Mouse (Mus musculus): ENCODE measurements at regions not wholly inside any gene's neighbourhood (a gene's known extent, or its start where the extent isn't known, plus 50 kb on each side); places are given as distances from the start of the nearest gene placed in this dataset.

DNA sequence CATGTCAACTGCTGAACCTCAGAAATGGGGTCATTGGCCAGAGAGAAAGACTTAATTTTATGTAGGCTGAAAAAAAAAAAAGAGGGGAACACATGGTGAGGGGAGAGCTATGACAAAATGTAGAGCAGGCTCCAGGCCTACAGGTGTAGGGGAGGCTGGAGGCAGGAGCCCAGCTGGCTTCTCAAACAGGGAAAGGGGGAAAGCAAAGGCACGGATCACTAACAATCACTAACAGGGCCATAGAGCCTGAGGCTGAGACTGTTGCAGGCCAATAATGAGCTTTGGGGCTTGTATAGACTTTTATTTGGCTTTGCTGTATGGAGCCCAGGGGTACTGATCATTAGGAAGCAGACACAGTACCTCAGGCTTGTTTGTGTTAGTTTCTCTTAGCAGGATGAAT lies 777.9 kb downstream of the Epha4 start:
- ATAC-seq (replicated peaks; ENCODE audit: insufficient number of reproducible peaks, insufficient read depth, low FRiP score, low read depth): no peak

GRCm38 (mm10) chr1:76737663-76738062 lies 777.2 kb downstream of the Epha4 start:
- no peaks in the 10 kb centered on the region for H3K36me3 ChIP-seq
- H3K9ac ChIP-seq: no peak overlapping the region
- no peaks in the 10 kb centered on the region for H3K4me1 ChIP-seq (replicated peaks)
- 87% methylated on average over 2 of the region's 2 CpGs for WGBS
- H3K4me2 ChIP-seq: no peak overlapping the region
- no peaks in the 10 kb centered on the region for H3K9me3 ChIP-seq (replicated peaks)
- H3K4me3 ChIP-seq: no peak overlapping the region
- H3K27me3 ChIP-seq: no peaks in the 10 kb centered on the region
- no peak for ATAC-seq (replicated peaks; ENCODE audit: insufficient number of reproducible peaks, insufficient read depth, low FRiP score, low read depth)
- no peak overlapping the region for H3K27ac ChIP-seq

More for the DNA sequence above, 777.9 kb downstream of the Epha4 start:
- Histone ChIP-seq H3K4me1 (replicated peaks) (no peaks in the 10 kb centered on the region), H3K9me3 (replicated peaks) (no peaks in the 10 kb centered on the region), H3K36me3 (no peaks in the 10 kb centered on the region), H3K4me3 (no peak overlapping the region), H3K4me2 (no peak overlapping the region), H3K9ac (no peak overlapping the region), H3K27ac (no peak overlapping the region), H3K27me3 (no peaks in the 10 kb centered on the region)
- 70% methylated on average over 1 of the region's 1 CpGs for WGBS

- Histone ChIP-seq H3K9ac (no peak overlapping the region), H3K36me3 (no peaks in the 10 kb centered on the region), H3K4me1 (replicated peaks) (no peaks in the 10 kb centered on the region), H3K27me3 (no peaks in the 10 kb centered on the region), H3K9me3 (replicated peaks) (no peaks in the 10 kb centered on the region), H3K27ac (no peak overlapping the region), H3K4me3 (no peak overlapping the region), H3K4me2 (no peak overlapping the region)
- ATAC-seq (replicated peaks; ENCODE audit: insufficient number of reproducible peaks, insufficient read depth, low FRiP score, low read depth): no peak
- WGBS: 74% methylated on average over 2 of the region's 2 CpGs
These were observed 742.2 kb downstream of the Epha4 start for GRCm38 (mm10) chr1:76772694-76773093.

DNA sequence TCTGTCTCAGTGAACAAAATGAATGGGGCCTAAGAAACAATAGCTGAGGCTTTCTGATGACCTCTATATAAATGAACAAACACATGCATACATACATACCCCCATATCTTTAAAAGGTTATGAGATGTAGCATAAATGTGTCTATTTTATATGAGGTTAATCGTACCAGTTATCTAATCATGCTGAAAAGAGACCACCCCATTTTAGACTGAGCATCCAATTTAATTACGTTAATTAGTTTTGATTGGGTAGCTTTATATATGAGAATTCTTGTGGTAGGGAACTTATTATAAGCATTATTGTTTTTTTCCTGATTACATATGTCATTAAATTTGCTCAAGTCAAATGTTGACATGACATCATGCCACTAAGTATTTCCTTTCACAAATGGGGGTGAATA lies 728.0 kb downstream of the Epha4 start:
- WGBS: 89% methylated on average over 2 of the region's 2 CpGs
- Histone ChIP-seq H3K4me3 (no peak overlapping the region), H3K4me2 (no peak overlapping the region), H3K36me3 (no peaks in the 10 kb centered on the region), H3K4me1 (replicated peaks) (no peaks in the 10 kb centered on the region), H3K27ac (no peak overlapping the region), H3K27me3 (no peaks in the 10 kb centered on the region), H3K9ac (no peak overlapping the region), H3K9me3 (replicated peaks) (no peaks in the 10 kb centered on the region)
- no peak for ATAC-seq (replicated peaks; ENCODE audit: insufficient number of reproducible peaks, insufficient read depth, low FRiP score, low read depth)

DNA sequence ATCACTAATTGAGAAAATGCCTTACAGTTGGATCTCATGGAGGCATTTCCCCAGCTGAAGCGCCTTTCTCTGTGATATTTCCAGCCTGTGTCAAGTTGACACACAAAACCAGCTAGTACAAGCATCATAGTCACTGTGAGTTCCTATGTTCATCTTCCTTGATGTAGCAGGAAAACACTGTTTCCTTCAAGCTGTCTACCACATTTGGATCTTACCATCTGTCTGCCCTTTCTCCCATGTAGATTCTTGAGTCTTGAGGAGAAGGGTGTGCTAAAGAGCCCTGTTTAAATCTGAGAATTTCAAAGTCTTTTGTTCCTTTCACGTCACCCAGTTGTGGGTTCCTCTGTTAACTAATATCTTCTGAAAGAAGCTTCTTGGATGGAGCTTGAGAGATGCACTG lies 721.5 kb downstream of the Epha4 start:
- Histone ChIP-seq H3K27ac (no peak overlapping the region), H3K36me3 (no peaks in the 10 kb centered on the region), H3K9me3 (replicated peaks) (no peaks in the 10 kb centered on the region), H3K4me1 (replicated peaks) (no peaks in the 10 kb centered on the region), H3K9ac (no peak overlapping the region), H3K4me3 (no peak overlapping the region), H3K4me2 (no peak overlapping the region), H3K27me3 (no peaks in the 10 kb centered on the region)
- ATAC-seq (replicated peaks; ENCODE audit: insufficient number of reproducible peaks, insufficient read depth, low FRiP score, low read depth): no peak
- WGBS: 86% methylated on average over 2 of the region's 2 CpGs

DNA sequence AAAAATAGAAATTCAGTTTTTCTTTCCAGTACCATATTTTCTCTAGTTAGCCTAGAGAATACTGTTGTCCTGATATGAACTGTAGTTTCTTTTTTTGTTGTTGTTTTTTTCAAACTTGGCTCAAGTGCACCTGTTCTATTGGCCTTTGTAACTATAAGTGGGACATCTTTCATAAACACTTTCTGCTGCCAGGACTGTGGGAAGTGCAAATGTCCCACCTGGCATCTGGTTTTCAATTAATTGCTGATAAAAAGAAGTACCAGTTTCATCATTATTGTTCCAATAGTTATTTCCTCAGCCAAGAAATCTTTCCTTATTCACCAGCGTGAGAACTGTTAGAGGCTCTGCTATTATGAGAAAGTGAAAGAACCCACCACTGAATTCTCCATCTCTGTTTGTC lies 695.0 kb downstream of the Epha4 start:
- H3K36me3 ChIP-seq: no peaks in the 10 kb centered on the region
- H3K4me1 ChIP-seq (replicated peaks): no peaks in the 10 kb centered on the region
- WGBS: 78% methylated on average over 1 of the region's 1 CpGs
- H3K9me3 ChIP-seq (replicated peaks): no peaks in the 10 kb centered on the region
- no peak overlapping the region for H3K4me3 ChIP-seq
- H3K4me2 ChIP-seq: no peak overlapping the region
- no peaks in the 10 kb centered on the region for H3K27me3 ChIP-seq
- no peak for ATAC-seq (replicated peaks; ENCODE audit: insufficient number of reproducible peaks, insufficient read depth, low FRiP score, low read depth)
- H3K9ac ChIP-seq: no peak overlapping the region
- H3K27ac ChIP-seq: no peak overlapping the region

DNA sequence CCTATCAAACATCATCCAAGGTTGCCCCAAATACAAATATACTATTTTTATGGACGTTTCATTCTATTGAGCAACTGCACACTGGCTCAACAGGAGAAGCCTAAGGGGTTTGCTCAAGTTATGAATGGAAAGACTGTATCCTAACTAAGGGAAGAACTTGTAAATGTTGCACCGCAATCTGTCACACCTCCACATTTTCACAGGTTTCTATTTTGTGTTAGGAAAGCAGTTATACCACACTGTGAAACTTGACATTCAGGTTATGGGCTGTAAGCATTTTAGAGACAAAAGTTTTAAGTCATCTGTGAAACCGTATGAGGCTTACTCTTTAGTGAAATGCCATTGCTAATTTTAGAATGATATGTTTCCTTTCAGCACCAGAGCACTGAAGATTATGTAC lies 693.3 kb downstream of the Epha4 start:
- Histone ChIP-seq H3K36me3 (no peaks in the 10 kb centered on the region), H3K27me3 (no peaks in the 10 kb centered on the region), H3K4me1 (replicated peaks) (no peaks in the 10 kb centered on the region), H3K9me3 (replicated peaks) (no peaks in the 10 kb centered on the region), H3K4me2 (no peak overlapping the region), H3K4me3 (no peak overlapping the region), H3K9ac (no peak overlapping the region), H3K27ac (no peak overlapping the region)
- ATAC-seq (replicated peaks; ENCODE audit: insufficient number of reproducible peaks, insufficient read depth, low FRiP score, low read depth): no peak
- 56% methylated on average over 3 of the region's 3 CpGs for WGBS

DNA sequence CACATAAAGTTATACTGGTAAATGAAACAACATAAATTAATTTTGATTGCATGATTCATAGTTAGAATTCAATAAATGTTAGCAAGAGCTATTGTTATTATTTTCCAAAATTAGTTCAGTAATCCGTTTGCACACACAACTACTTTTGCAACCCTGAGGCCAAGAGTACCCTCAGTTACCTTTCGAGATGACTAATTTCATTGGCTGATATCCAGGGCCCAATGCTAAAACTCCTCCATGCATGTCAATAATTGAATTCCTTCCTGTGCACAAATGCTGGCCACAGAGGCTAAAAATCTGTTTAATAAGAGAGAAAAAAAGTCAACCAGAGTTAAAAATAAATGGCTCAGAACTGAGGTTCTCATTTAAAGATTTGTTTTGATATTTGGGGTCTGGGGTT lies 685.2 kb downstream of the Epha4 start:
- 64% methylated on average over 2 of the region's 2 CpGs for WGBS

DNA sequence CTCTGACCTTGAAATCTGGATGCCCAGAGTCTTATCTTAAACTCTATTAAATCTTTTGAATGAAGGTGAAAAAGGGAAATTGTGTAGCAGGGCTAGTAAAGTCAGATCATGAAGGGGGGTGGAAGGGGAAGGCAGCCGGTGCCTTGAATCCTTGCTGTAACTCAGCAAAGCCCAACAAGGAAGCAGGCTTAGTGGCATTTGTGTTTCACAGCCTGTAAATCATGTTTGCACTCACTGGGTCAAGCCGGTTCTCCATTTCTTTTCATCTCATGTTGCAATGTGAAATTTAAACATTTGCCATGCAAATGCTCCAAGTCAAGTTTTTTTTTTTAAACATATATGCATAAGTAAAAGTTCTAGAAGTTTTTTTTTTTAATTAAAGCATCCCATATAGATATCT lies 682.6 kb downstream of the Epha4 start:
- Histone ChIP-seq H3K27ac (no peak overlapping the region), H3K4me2 (no peak overlapping the region), H3K4me1 (replicated peaks) (no peaks in the 10 kb centered on the region), H3K4me3 (no peak overlapping the region), H3K27me3 (no peaks in the 10 kb centered on the region), H3K36me3 (no peaks in the 10 kb centered on the region), H3K9me3 (replicated peaks) (no peaks in the 10 kb centered on the region), H3K9ac (no peak overlapping the region)
- whole genome bisulfite sequencing: 54% methylated on average over 2 of the region's 2 CpGs
- no peak for ATAC-seq (replicated peaks; ENCODE audit: insufficient number of reproducible peaks, insufficient read depth, low FRiP score, low read depth)

More for the DNA sequence above, 685.2 kb downstream of the Epha4 start:
- Histone ChIP-seq H3K9me3 (replicated peaks) (no peaks in the 10 kb centered on the region), H3K9ac (no peak overlapping the region), H3K4me2 (no peak overlapping the region), H3K36me3 (no peaks in the 10 kb centered on the region), H3K4me1 (replicated peaks) (no peaks in the 10 kb centered on the region), H3K27me3 (no peaks in the 10 kb centered on the region), H3K27ac (no peak overlapping the region), H3K4me3 (no peak overlapping the region)
- ATAC-seq (replicated peaks; ENCODE audit: insufficient number of reproducible peaks, insufficient read depth, low FRiP score, low read depth): no peak

GRCm38 (mm10) chr1:76835028-76835683 lies 679.7 kb downstream of the Epha4 start:
- Histone ChIP-seq H3K9ac (no peak overlapping the region), H3K4me2 (no peak overlapping the region), H3K27me3 (no peaks in the 10 kb centered on the region), H3K9me3 (replicated peaks) (no peaks in the 10 kb centered on the region), H3K27ac (no peak overlapping the region), H3K36me3 (no peaks in the 10 kb centered on the region), H3K4me3 (no peak overlapping the region), H3K4me1 (replicated peaks) (no peaks in the 10 kb centered on the region)
- 64% methylated on average over 6 of the region's 6 CpGs for WGBS
- ATAC-seq (replicated peaks; ENCODE audit: insufficient number of reproducible peaks, insufficient read depth, low FRiP score, low read depth): no peak

DNA sequence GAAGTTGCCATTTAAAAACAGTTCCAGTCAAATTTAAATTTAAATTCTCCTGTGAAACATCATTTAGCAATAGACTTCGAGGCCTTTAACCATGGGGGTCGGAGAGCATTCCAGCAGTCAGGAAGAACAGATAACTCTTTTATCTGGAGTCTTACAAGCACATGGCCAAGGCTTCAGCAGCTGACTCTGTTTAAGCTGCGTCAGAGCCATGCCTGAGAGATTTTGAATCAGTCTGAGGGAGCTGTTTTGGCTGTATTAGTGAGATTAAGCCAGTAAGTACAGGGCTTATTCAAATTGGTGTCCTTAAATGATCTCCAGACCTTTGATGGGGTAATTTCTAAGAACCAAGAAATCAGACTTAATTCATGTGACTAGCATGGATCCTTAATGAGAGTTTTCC lies 665.5 kb downstream of the Epha4 start:
- H3K27me3 ChIP-seq: no peaks in the 10 kb centered on the region
- no peak for ATAC-seq (replicated peaks; ENCODE audit: insufficient number of reproducible peaks, insufficient read depth, low FRiP score, low read depth)
- H3K27ac ChIP-seq: no peak overlapping the region
- WGBS: 22% methylated on average over 3 of the region's 3 CpGs
- no peak overlapping the region for H3K9ac ChIP-seq
- no peaks in the 10 kb centered on the region for H3K36me3 ChIP-seq
- H3K9me3 ChIP-seq (replicated peaks): no peaks in the 10 kb centered on the region
- H3K4me1 ChIP-seq (replicated peaks): no peaks in the 10 kb centered on the region
- no peak overlapping the region for H3K4me2 ChIP-seq
- H3K4me3 ChIP-seq: no peak overlapping the region

DNA sequence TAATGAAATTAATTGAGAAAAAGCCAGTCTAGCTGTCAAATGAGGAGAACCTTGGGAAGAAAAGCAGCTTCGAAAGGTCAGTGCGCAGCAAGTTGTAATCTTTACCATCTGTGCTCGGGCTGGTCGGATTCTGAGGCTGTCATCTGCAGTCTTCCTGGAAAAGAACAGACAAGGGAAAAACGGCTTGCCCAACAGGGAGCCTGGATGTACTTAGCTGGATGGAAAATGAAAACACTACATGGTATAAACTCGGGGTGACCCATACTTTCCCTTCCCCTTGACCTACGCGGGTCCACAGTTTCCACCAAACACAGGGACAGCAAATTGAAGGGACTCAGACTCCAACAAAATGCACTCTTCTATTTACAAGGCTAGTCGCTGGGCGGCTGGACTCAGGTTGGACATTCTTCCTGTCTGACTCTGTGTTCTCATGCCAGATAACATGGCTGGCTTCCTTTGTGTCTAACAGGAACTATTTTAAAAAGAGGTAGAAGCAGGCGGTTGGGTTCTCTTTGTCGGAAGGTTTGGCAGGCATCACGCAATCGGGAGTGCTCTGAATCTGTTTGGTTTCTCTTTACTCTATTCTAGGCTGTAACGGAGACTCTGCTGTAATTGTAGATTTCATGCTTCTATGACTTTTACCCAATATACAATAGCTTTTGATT lies 648.5 kb downstream of the Epha4 start:
- Histone ChIP-seq H3K9ac (no peak overlapping the region), H3K4me1 (replicated peaks) (no peaks in the 10 kb centered on the region), H3K4me3 (no peak overlapping the region), H3K36me3 (no peaks in the 10 kb centered on the region), H3K27me3 (no peaks in the 10 kb centered on the region), H3K4me2 (peak overlapping the region; percentile 21; the same call in 1 of the 2 replicates), H3K9me3 (replicated peaks) (no peaks in the 10 kb centered on the region), H3K27ac (no peak overlapping the region)
- ATAC-seq (replicated peaks; ENCODE audit: insufficient number of reproducible peaks, insufficient read depth, low FRiP score, low read depth): no peak
- 56% methylated on average over 15 of the region's 15 CpGs for WGBS
